Mouse (Mus musculus): ENCODE data around the gene Sgf29.

- TF ChIP-seq POLR2A (IDR thresholded peaks at IDR 0.05; ENCODE audit: insufficient read length, low read depth), result no peak
- no peak for TF ChIP-seq E2F4 (IDR thresholded peaks at IDR 0.05; ENCODE audit: insufficient read depth)
- no peak for TF ChIP-seq MAX (IDR thresholded peaks at IDR 0.05; ENCODE audit: low read depth)
- no peak for TF ChIP-seq MYOD1 (IDR thresholded peaks at IDR 0.05; ENCODE audit: control insufficient read depth in 1 of 3, insufficient read length in 2 of 3, low read depth in 2 of 3)
- no peak for TF ChIP-seq SRF (IDR thresholded peaks at IDR 0.05; ENCODE audit: control insufficient read depth, insufficient read length, low read depth)
These were observed 51.2 kb downstream of the Sgf29 start for GRCm38 (mm10) chr7:126700063-126701015.
